Mouse (Mus musculus): ENCODE results near the gene Lbx2. TPM values are rescaled to one million over a fixed set of nuclear protein-coding genes. Genes with fewer than 3 reads are reported as not detected.
A peak's percentile ranks its signal among the peaks of the same experiment; 100 is the strongest.

Gene Lbx2
- polyA plus RNA-seq, 1 experiment from 2014 or later, result 0.62 TPM

GRCm38 (mm10) chr6:83069488-83070246, 16.5 kb upstream of the Lbx2 start:
- Histone ChIP-seq H3K9me3 (ENCODE audit: control insufficient read depth, low read length) (no peaks in the 10 kb centered on the region), H3K4me2 (ENCODE audit: low read depth, low read length) (peak overlapping the region; percentile 47), H3K4me1 (ENCODE audit: control insufficient read depth, insufficient read depth, low read length) (peaks cover 14% of the 10 kb centered on the region), H3K27me3 (replicated peaks; ENCODE audit: control insufficient read depth, insufficient read depth, low read length) (peaks cover 89% of the 10 kb centered on the region), H3K4me3 (ENCODE audit: low read length) (peak overlapping the region; percentile 41), H3K9ac (ENCODE audit: low read depth, low read length) (peak overlapping the region; percentile 52), H3K36me3 (ENCODE audit: control insufficient read depth, insufficient read depth, low read length) (no peaks in the 10 kb centered on the region), H3K27ac (ENCODE audit: low read length) (no peak overlapping the region)
- peak; percentile 5; the same call in 1 of the 2 replicates for ATAC-seq
- 1% methylated on average over 66 of the region's 69 CpGs for WGBS

- ATAC-seq, result no peak
- H3K9ac ChIP-seq (ENCODE audit: low read depth, low read length), result peak within 1 kb of the TSS; percentile 52
- H3K27ac ChIP-seq (ENCODE audit: low read length), result peak within 1 kb of the TSS; percentile 27
- H3K4me2 ChIP-seq (ENCODE audit: low read depth, low read length), result peak within 1 kb of the TSS; percentile 47
- peaks cover 14% of the 10 kb centered on the region for H3K4me1 ChIP-seq (ENCODE audit: control insufficient read depth, insufficient read depth, low read length)
- no peaks in the 10 kb centered on the region for H3K9me3 ChIP-seq (ENCODE audit: control insufficient read depth, low read length)
- no peaks in the 10 kb centered on the region for H3K36me3 ChIP-seq (ENCODE audit: control insufficient read depth, insufficient read depth, low read length)
- H3K4me3 ChIP-seq (ENCODE audit: low read length), result peak within 1 kb of the TSS; percentile 41
- 0% methylated on average over 10 of the region's 10 CpGs for WGBS
- peaks cover 87% of the 10 kb centered on the region for H3K27me3 ChIP-seq (replicated peaks; ENCODE audit: control insufficient read depth, insufficient read depth, low read length)
Measured at GRCm38 (mm10) chr6:83070247-83070310, 16.1 kb upstream of the Lbx2 start, which contains the start of gene Tlx2. Gene Tlx2 (minus strand): TSS chr6:83070293.

GRCm38 (mm10) chr6:83070311-83071219, 15.6 kb upstream of the Lbx2 start:
- Histone ChIP-seq H3K9me3 (ENCODE audit: control insufficient read depth, low read length) (no peaks in the 10 kb centered on the region), H3K27me3 (replicated peaks; ENCODE audit: control insufficient read depth, insufficient read depth, low read length) (peaks cover 89% of the 10 kb centered on the region), H3K4me2 (ENCODE audit: low read depth, low read length) (peak overlapping the region; percentile 22; the same call in 1 of the 2 replicates), H3K4me1 (ENCODE audit: control insufficient read depth, insufficient read depth, low read length) (peaks cover 14% of the 10 kb centered on the region), H3K36me3 (ENCODE audit: control insufficient read depth, insufficient read depth, low read length) (no peaks in the 10 kb centered on the region), H3K4me3 (ENCODE audit: low read length) (peak overlapping the region; percentile 41), H3K27ac (ENCODE audit: low read length) (peak overlapping the region; percentile 27), H3K9ac (ENCODE audit: low read depth, low read length) (no peak overlapping the region)
- under 1% methylated on average over 53 of the region's 58 CpGs for WGBS
- ATAC-seq, result peak; percentile 43

- Histone ChIP-seq H3K27ac (ENCODE audit: low read length) (peak overlapping the region; percentile 14; the same call in 1 of the 2 replicates), H3K4me2 (ENCODE audit: low read depth, low read length) (0 out of 2 replicates have a peak overlapping the region, but pooled peaks have one; percentile 22), H3K9ac (ENCODE audit: low read depth, low read length) (no peak overlapping the region), H3K9me3 (ENCODE audit: control insufficient read depth, low read length) (no peaks in the 10 kb centered on the region), H3K36me3 (ENCODE audit: control insufficient read depth, insufficient read depth, low read length) (no peaks in the 10 kb centered on the region), H3K4me3 (ENCODE audit: low read length) (peak overlapping the region; percentile 41), H3K27me3 (replicated peaks; ENCODE audit: control insufficient read depth, insufficient read depth, low read length) (peaks cover 89% of the 10 kb centered on the region), H3K4me1 (ENCODE audit: control insufficient read depth, insufficient read depth, low read length) (peaks cover 14% of the 10 kb centered on the region)
- 1% methylated on average over 23 of the region's 24 CpGs for WGBS
- ATAC-seq, result peak; percentile 52
Measured at GRCm38 (mm10) chr6:83071220-83071619, 14.9 kb upstream of the Lbx2 start.

DNA sequence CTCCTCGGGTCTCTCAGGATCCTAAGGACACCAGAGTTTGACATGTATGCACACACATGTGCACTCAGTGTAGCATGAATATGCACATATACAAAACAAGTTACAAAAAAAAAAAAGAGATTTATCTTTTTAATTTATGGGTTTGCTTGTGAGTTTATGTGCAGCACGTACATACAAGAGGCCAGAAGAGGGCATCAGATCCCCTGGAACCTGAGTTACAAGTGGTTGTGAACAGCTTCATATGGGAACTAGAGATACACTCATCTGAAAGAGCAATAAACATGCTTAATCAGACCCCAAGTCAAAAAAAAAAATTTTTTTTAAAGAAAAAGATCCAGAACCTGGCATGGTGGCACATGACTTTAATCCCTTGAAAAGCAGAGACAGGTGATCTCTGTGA, 11.2 kb upstream of the Lbx2 start:
- Histone ChIP-seq H3K9ac (ENCODE audit: low read depth, low read length) (no peak overlapping the region), H3K36me3 (ENCODE audit: control insufficient read depth, insufficient read depth, low read length) (no peaks in the 10 kb centered on the region), H3K4me3 (ENCODE audit: low read length) (no peak overlapping the region), H3K27me3 (replicated peaks; ENCODE audit: control insufficient read depth, insufficient read depth, low read length) (peaks cover 54% of the 10 kb centered on the region), H3K4me2 (ENCODE audit: low read depth, low read length) (no peak overlapping the region), H3K4me1 (ENCODE audit: control insufficient read depth, insufficient read depth, low read length) (peaks cover 19% of the 10 kb centered on the region), H3K9me3 (ENCODE audit: control insufficient read depth, low read length) (no peaks in the 10 kb centered on the region), H3K27ac (ENCODE audit: low read length) (no peak overlapping the region)
- 13% methylated on average over 2 of the region's 2 CpGs for WGBS
- no peak for ATAC-seq

DNA sequence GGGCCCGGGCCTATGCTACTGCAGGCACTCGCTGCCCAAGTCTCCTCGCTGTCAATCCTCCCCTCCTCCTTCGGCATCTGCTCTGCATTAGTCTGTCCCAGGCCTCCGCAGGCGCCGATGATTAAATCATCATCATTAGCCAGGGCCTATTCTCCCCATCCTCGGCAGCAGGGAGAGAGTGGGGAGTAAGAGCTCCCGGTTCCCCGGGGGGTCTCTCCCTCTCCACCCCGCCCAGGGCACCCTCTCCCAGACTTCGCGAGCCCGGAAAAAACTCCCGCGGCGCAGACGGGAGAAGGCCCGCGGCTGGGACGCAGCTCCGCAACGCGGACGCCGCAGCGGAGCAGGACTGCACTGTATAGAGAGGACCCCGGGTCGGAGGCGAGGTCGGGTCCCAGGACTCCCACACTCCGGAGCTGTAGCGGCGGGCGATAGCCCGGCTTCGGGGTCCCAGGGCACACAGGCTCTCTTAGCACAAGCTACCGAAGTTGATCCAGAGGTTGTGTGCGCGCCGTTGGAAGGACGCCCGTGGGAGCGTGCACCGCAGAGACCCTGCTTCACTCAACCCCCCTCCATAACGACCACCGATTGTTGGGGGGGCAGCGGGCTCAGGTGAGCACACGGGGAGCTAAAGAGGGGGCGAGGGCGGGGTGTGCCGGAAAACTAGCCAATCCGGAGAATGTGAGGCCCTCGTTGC, 8.4 kb upstream of the Lbx2 start, which contains the start of gene Pcgf1:
TSS of gene Pcgf1 (plus strand) at position 240 of the 694 bp plus-strand sequence.
- ATAC-seq, result peak; percentile 71
- H3K9me3 ChIP-seq (ENCODE audit: control insufficient read depth, low read length), result no peaks in the 10 kb centered on the region
- peaks cover 8% of the 10 kb centered on the region; the same call in 1 of the 2 replicates for H3K4me1 ChIP-seq (ENCODE audit: control insufficient read depth, insufficient read depth, low read length)
- peaks cover 4% of the 10 kb centered on the region for H3K36me3 ChIP-seq (ENCODE audit: control insufficient read depth, insufficient read depth, low read length)
- peak within 1 kb of the TSS; percentile 97 for H3K4me2 ChIP-seq (ENCODE audit: low read depth, low read length)
- peak within 1 kb of the TSS; percentile 78 for H3K27ac ChIP-seq (ENCODE audit: low read length)
- H3K9ac ChIP-seq (ENCODE audit: low read depth, low read length), result peak within 1 kb of the TSS; percentile 88
- peak within 1 kb of the TSS; percentile 85 for H3K4me3 ChIP-seq (ENCODE audit: low read length)
- WGBS, result under 1% methylated on average over 54 of the region's 54 CpGs
- H3K27me3 ChIP-seq (replicated peaks; ENCODE audit: control insufficient read depth, insufficient read depth, low read length), result peaks cover 29% of the 10 kb centered on the region

DNA sequence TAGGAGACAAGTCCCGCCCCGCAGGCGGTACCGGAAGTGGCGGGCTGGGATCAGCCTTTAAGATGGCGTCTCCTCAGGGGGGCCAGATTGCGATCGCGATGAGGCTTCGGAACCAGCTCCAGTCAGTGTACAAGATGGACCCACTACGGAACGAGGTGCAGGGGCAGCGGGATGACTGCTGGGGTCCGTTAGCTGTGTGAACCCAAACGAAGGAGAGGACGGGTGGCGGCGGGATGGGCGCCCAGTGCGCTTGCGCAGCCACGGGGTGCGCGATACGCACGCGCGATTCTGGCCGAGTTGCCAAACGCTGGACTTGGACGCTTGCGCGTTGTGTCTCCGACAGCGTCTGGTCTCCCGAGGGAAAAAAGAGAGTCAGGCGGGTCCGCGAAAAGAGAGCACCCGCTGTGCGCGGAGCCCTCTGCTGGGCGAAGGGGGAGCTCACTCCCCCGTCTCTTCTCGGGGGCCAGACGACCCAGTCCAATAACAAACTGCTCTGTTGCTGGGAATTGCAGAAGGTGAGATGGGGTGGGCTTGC, 7.8 kb upstream of the Lbx2 start:
- Histone ChIP-seq H3K27me3 (replicated peaks; ENCODE audit: control insufficient read depth, insufficient read depth, low read length) (peaks cover 30% of the 10 kb centered on the region), H3K27ac (ENCODE audit: low read length) (peak overlapping the region; percentile 78), H3K4me3 (ENCODE audit: low read length) (peak overlapping the region; percentile 85), H3K9ac (ENCODE audit: low read depth, low read length) (peak overlapping the region; percentile 88), H3K4me1 (ENCODE audit: control insufficient read depth, insufficient read depth, low read length) (peaks cover 8% of the 10 kb centered on the region; the same call in 1 of the 2 replicates), H3K9me3 (ENCODE audit: control insufficient read depth, low read length) (no peaks in the 10 kb centered on the region), H3K4me2 (ENCODE audit: low read depth, low read length) (peak overlapping the region; percentile 85), H3K36me3 (ENCODE audit: control insufficient read depth, insufficient read depth, low read length) (peaks cover 4% of the 10 kb centered on the region)
- ATAC-seq, result peak; percentile 95
- WGBS, result under 1% methylated on average over 46 of the region's 46 CpGs

DNA sequence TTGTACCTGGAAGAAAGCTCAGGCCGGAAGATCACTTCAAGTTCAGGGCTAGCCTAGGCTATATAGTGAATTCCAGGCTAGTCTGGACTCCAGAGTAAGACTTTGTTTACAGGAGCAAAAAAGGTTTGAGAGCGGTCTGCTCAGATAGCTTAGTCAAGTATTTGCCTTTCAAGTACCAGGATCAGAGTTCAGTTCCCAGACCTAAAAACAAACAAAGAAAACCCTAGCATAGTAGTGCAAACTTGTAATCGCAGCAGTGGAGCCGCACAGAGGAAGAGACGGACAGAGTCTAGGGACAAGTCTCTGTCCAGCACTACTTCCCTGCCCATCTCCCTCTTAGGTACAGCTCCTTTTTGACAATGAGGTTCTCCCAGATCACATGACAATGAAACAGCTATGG, 6.0 kb upstream of the Lbx2 start:
- Histone ChIP-seq H3K4me1 (ENCODE audit: control insufficient read depth, insufficient read depth, low read length) (peaks cover 8% of the 10 kb centered on the region; the same call in 1 of the 2 replicates), H3K4me2 (ENCODE audit: low read depth, low read length) (no peak overlapping the region), H3K9me3 (ENCODE audit: control insufficient read depth, low read length) (no peaks in the 10 kb centered on the region), H3K27me3 (replicated peaks; ENCODE audit: control insufficient read depth, insufficient read depth, low read length) (peaks cover 33% of the 10 kb centered on the region), H3K4me3 (ENCODE audit: low read length) (no peak overlapping the region), H3K36me3 (ENCODE audit: control insufficient read depth, insufficient read depth, low read length) (peaks cover 4% of the 10 kb centered on the region), H3K27ac (ENCODE audit: low read length) (no peak overlapping the region), H3K9ac (ENCODE audit: low read depth, low read length) (no peak overlapping the region)
- ATAC-seq, result no peak
- WGBS, result 89% methylated on average over 5 of the region's 5 CpGs

DNA sequence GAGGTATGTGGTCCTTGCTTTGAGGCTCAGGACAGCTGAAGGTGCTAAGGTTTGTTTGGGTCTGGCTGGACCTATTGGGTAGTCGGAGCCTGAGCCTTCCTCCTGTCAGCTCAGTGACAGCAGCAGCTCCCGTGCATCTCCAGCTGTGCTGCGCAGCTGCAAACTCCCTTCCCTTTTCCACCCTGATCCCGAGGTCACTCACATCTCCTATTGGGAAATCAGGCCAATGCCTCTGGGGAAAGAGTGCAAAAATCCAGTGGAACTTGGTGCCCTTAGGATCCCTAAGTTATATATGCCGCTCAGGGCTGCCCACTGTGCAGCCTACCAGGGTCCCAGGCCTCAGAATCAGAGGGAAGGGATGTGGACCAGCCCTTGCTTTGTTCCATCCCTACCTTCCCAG, 2.7 kb upstream of the Lbx2 start:
- Histone ChIP-seq H3K4me2 (ENCODE audit: low read depth, low read length) (no peak overlapping the region), H3K4me3 (ENCODE audit: low read length) (no peak overlapping the region), H3K9ac (ENCODE audit: low read depth, low read length) (no peak overlapping the region), H3K9me3 (ENCODE audit: control insufficient read depth, low read length) (no peaks in the 10 kb centered on the region), H3K27ac (ENCODE audit: low read length) (no peak overlapping the region), H3K27me3 (replicated peaks; ENCODE audit: control insufficient read depth, insufficient read depth, low read length) (peaks cover 58% of the 10 kb centered on the region), H3K36me3 (ENCODE audit: control insufficient read depth, insufficient read depth, low read length) (peaks cover 4% of the 10 kb centered on the region), H3K4me1 (ENCODE audit: control insufficient read depth, insufficient read depth, low read length) (peaks cover 25% of the 10 kb centered on the region)
- ATAC-seq, result no peak
- 35% methylated on average over 5 of the region's 5 CpGs for WGBS
